In the genomic region with DNA sequence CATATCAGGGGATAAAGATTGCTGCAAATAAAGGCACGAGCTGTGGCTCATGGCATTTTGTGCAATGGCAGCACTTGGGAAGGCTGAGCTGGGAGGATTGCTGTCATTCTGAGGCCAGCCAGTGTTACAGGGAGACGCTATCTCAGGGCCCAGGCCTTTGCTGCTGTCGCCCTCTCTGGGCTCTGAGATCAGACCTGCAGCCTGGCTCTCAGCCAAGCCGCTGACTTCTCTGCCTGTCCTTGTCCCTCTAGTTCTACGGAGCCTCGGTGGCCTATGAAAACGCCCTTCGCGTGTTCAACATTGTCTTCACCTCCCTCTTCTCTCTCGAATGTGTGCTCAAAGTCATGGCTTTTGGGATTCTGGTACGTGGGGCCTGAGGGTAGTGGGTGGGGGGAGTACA, we compare ENCODE assay signal across 13 mouse cellular contexts.
DNase-seq lines count a peak whose midpoint lies in the region; ATAC-seq lines count a peak whose summit lies in the region.
"Had no signal": no experiment of that assay in that cellular context is flagged by ENCODE, and none has a peak within 500 bp of the region (broad histone marks: within the 10 kb centered on the region; RNA-seq: fewer than 3 reads in every experiment).

No protein-coding gene starts in this region.

- no peaks in the 10 kb centered on the region for H3K27me3 ChIP-seq in heart, embryonic 14.5 days (ENCODE audit: control insufficient read depth, insufficient read depth, low read length)
- no peaks in the 10 kb centered on the region for H3K27me3 ChIP-seq in forebrain, embryonic 16.5 days (replicated peaks; ENCODE audit: control insufficient read depth, insufficient read depth, low read length)
- H3K27me3 ChIP-seq: kidney, embryonic 15.5 days had no signal

- H3K4me3 ChIP-seq in heart, embryonic 14.5 days (ENCODE audit: control insufficient read depth in 1 of 2, insufficient read depth in 1 of 2, low read depth in 1 of 2, low read length in 2 of 2), result no peak overlapping the region
- no peak overlapping the region for H3K4me3 ChIP-seq in forebrain, embryonic 16.5 days (replicated peaks; ENCODE audit: low read length)
- H3K4me3 ChIP-seq: erythroblast, embryonic 14.5 days; kidney, embryonic 15.5 days; limb, embryonic 13.5 days had no signal

- 0 out of 4 replicates have a peak overlapping the region, but pooled peaks of 1 of the 2 experiments have one; percentile 41 for H3K27ac ChIP-seq in heart, embryonic 14.5 days (replicated peaks in 1 of 2; ENCODE audit: control insufficient read depth in 1 of 2, insufficient read depth in 1 of 2, low read depth in 2 of 2, low read length in 2 of 2)
- H3K27ac ChIP-seq in forebrain, embryonic 16.5 days (ENCODE audit: low read length), result no peak overlapping the region
- H3K27ac ChIP-seq: kidney, embryonic 15.5 days; limb, embryonic 13.5 days; macrophage had no signal

- H3K9ac ChIP-seq in heart, embryonic 14.5 days (ENCODE audit: low read length), result no peak overlapping the region
- no peak overlapping the region for H3K9ac ChIP-seq in forebrain, embryonic 16.5 days (replicated peaks; ENCODE audit: low read depth, low read length)
- H3K9ac ChIP-seq: kidney, embryonic 15.5 days; limb, embryonic 13.5 days had no signal

- peak; percentile 41; the same call in 1 of the 2 replicates for ATAC-seq in heart, embryonic 14.5 days (ENCODE audit: insufficient number of reproducible peaks, insufficient read depth, low FRiP score, low read depth)
- ATAC-seq in erythroblast, adult 5-6 weeks (replicated peaks; ENCODE audit: low FRiP score, poor library complexity, severe bottlenecking), result peak; percentile 80
- peak; percentile 29 for ATAC-seq in megakaryocyte, adult 5-6 weeks (ENCODE audit: poor library complexity, severe bottlenecking)
- ATAC-seq in forebrain, embryonic 16.5 days, result no peak
- ATAC-seq in activated CD4-positive, CD25-positive, alpha-beta regulatory T cell, adult 4 months, result no peak

- H3K36me3 ChIP-seq in heart, embryonic 14.5 days (ENCODE audit: control insufficient read depth, insufficient read depth, low read length), result no peaks in the 10 kb centered on the region
- no peaks in the 10 kb centered on the region; the same call in 1 of the 2 replicates for H3K36me3 ChIP-seq in forebrain, embryonic 16.5 days (ENCODE audit: control insufficient read depth, insufficient read depth)
- H3K36me3 ChIP-seq: kidney, embryonic 15.5 days; limb, embryonic 13.5 days had no signal

- H3K4me2 ChIP-seq in heart, embryonic 14.5 days (ENCODE audit: low read length), result no peak overlapping the region
- H3K4me2 ChIP-seq in forebrain, embryonic 16.5 days (ENCODE audit: low read length), result no peak overlapping the region
- H3K4me2 ChIP-seq: kidney, embryonic 15.5 days; limb, embryonic 13.5 days had no signal

- H3K9me3 ChIP-seq in heart, embryonic 14.5 days (ENCODE audit: control insufficient read depth, low read length), result peaks cover 3% of the 10 kb centered on the region; the same call in 1 of the 2 replicates
- H3K9me3 ChIP-seq in forebrain, embryonic 16.5 days (ENCODE audit: control insufficient read depth, low read length), result no peaks in the 10 kb centered on the region
- H3K9me3 ChIP-seq: kidney, embryonic 15.5 days; limb, embryonic 13.5 days had no signal

- WGBS in heart, embryonic 14.5 days, result 29% methylated on average over 11 of the region's 11 CpGs
- 79% methylated on average over 11 of the region's 11 CpGs for WGBS in forebrain, embryonic 16.5 days

- peaks cover 8 to 14% of the 10 kb centered on the region in 2 experiments for H3K4me1 ChIP-seq in heart, embryonic 14.5 days (ENCODE audit: control insufficient read depth in 2 of 2, insufficient read depth in 2 of 2, low read length in 2 of 2)
- no peaks in the 10 kb centered on the region for H3K4me1 ChIP-seq in forebrain, embryonic 16.5 days (replicated peaks; ENCODE audit: control insufficient read depth, insufficient read depth, low read length)
- H3K4me1 ChIP-seq: limb, embryonic 13.5 days had no signal

- DNase-seq in heart, adult 11 months, result no peak
- DNase-seq in MN1 (ENCODE audit: low spot score), result peak; percentile 55
- no peak for DNase-seq in right cerebral cortex, postnatal 4 days
- DNase-seq: thymus, adult 2 months had no signal

Comparison
In these comparisons a context has a peak if more than half of its experiments do, and no peak if none do; other contexts are left out.
1. ATAC-seq: peak in heart, embryonic 14.5 days (single experiment), erythroblast, adult 5-6 weeks (single experiment) and megakaryocyte, adult 5-6 weeks (single experiment); none in forebrain, embryonic 16.5 days (single experiment) and activated CD4-positive, CD25-positive, alpha-beta regulatory T cell, adult 4 months (single experiment).